Mouse (Mus musculus) brain, embryonic 14.5 days (tissue): Measurements from ENCODE around the gene Hnrnpa0.

Source experiments
- CTCF ChIP-seq: fragments of 200-500 bp; IDR thresholded peaks from 2 replicates; pipeline ENCODE4 v1.5.1; 2012; ENCODE audit warnings: inconsistent platforms, mild to moderate bottlenecking, moderate library complexity, borderline replicate concordance; ENCODE audit not compliant: insufficient read depth, insufficient read length; ENCODE audit errors: extremely low read depth
- POLR2A ChIP-seq: fragments of 200-500 bp; IDR thresholded peaks from 2 replicates; pipeline ENCODE4 v1.6.1; 2012; ENCODE audit warnings: mild to moderate bottlenecking, inconsistent platforms, borderline replicate concordance; ENCODE audit not compliant: poor library complexity, insufficient read depth, insufficient read length, severe bottlenecking; ENCODE audit errors: extremely low read depth

DNA sequence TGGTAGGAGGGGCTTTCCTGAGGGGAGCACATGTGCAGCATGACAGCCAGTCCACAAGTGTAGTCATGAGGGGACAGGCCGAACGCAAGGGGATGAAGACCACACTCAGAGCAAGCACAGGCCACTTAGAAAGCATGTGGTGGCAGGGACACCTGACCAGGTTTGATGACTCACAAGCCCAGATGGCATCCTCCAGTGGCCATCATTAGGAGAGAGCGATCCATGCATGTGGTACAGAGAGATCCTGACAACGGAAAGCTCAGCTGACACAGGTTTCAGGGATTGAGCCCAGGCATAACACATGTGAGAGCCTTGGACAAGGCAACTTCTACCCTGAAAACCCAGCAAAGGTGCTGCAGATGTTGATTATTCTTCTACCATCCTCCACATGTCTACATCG lies 44.0 kb downstream of the Hnrnpa0 start:
- TF ChIP-seq POLR2A (no peak), CTCF (no peak)
